Mouse (Mus musculus) yolk sac, embryonic 10.5 days (tissue): ENCODE results near the gene Nr1i3.

Source experiments
- DNase-seq: peaks from one replicate; pipeline ENCODE4 v3.0.0-alpha.2; 2017; ENCODE audit warnings: low spot score

The Nr1i3 gene

GRCm38 (mm10) chr1:171195046-171195822 is 18.5 kb upstream of the Nr1i3 start:
- DNase-seq: no peak

- peak; percentile 75 for DNase-seq
These were observed 17.8 kb upstream of the Nr1i3 start, which contains the start of gene Pcp4l1 for GRCm38 (mm10) chr1:171195887-171196397. TSS of gene Pcp4l1 (minus strand) at chr1:171196268.

- no peak for DNase-seq
These were observed 14.2 kb upstream of the Nr1i3 start for GRCm38 (mm10) chr1:171199532-171199931.

GRCm38 (mm10) chr1:171200769-171201168 is 13.0 kb upstream of the Nr1i3 start:
- no peak for DNase-seq

- no peak for DNase-seq
These were observed 10.1 kb upstream of the Nr1i3 start for GRCm38 (mm10) chr1:171203471-171204248.

GRCm38 (mm10) chr1:171204249-171204644 is 9.5 kb upstream of the Nr1i3 start:
- peak; percentile 66 for DNase-seq

GRCm38 (mm10) chr1:171205704-171206493 is 7.9 kb upstream of the Nr1i3 start:
- no peak for DNase-seq

GRCm38 (mm10) chr1:171209409-171209808 is 4.4 kb upstream of the Nr1i3 start:
- DNase-seq: no peak

GRCm38 (mm10) chr1:171212854-171213253 is 916 bp upstream of the Nr1i3 start:
- DNase-seq: no peak

- DNase-seq: no peak
These were observed 2.6 kb downstream of the Nr1i3 start for GRCm38 (mm10) chr1:171216241-171216955.

GRCm38 (mm10) chr1:171220871-171221270 is 7.1 kb downstream of the Nr1i3 start:
- DNase-seq: peak; percentile 69

GRCm38 (mm10) chr1:171221281-171222193 is 7.8 kb downstream of the Nr1i3 start:
- no peak for DNase-seq

GRCm38 (mm10) chr1:171222238-171223155 is 8.7 kb downstream of the Nr1i3 start, which contains the start of gene Tomm40l:
TSS of gene Tomm40l (minus strand) at chr1:171222514.
- peak; percentile 98 for DNase-seq

GRCm38 (mm10) chr1:171223168-171223567 is 9.4 kb downstream of the Nr1i3 start:
- DNase-seq: peak; percentile 17

GRCm38 (mm10) chr1:171223796-171224195 is 10.0 kb downstream of the Nr1i3 start:
- peak; percentile 85 for DNase-seq

GRCm38 (mm10) chr1:171224857-171225256 is 11.1 kb downstream of the Nr1i3 start, which contains the start of gene Apoa2:
TSS of gene Apoa2 (plus strand) at chr1:171225054.
- peak; percentile 87 for DNase-seq

GRCm38 (mm10) chr1:171226780-171227179 is 13.0 kb downstream of the Nr1i3 start:
- DNase-seq: peak; percentile 10

- peak; percentile 19 for DNase-seq
These were observed 14.1 kb downstream of the Nr1i3 start for GRCm38 (mm10) chr1:171227879-171228278.

- DNase-seq: no peak
These were observed 16.0 kb downstream of the Nr1i3 start for GRCm38 (mm10) chr1:171229750-171230149.
